Mouse (Mus musculus) liver, embryonic 16.5 days (tissue): ENCODE measurements around the gene Sumo1. TPM values are rescaled to one million over a fixed set of nuclear protein-coding genes. Genes with fewer than 3 reads are reported as not detected.
A peak's percentile ranks its signal among the peaks of the same experiment; 100 is the strongest.
"Not testable (repeated sequence)": the region's sequence is repeated elsewhere in the genome, so short reads cannot be mapped to it uniquely, and the experiment has no call there.

ENCODE experiments used
- ATAC-seq: fragments of 200-750 bp; cut with Nextera tagmentation; 2 replicates; pipeline ENCODE4 v1.8.0; 2017; ENCODE audit warnings: low read depth, mild to moderate bottlenecking, moderate number of reproducible peaks, moderate library complexity
- H3K27ac ChIP-seq: fragments of 300-500 bp; sonication (generic); 2 replicates; pipeline ENCODE4 v1.5.1; 2014; ENCODE audit warnings: mild to moderate bottlenecking, low read length
- H3K27me3 ChIP-seq: fragments of 300-500 bp; sonication (generic); 2 replicates; pipeline ENCODE4 v1.6.1; 2014; ENCODE audit warnings: low read depth, low read length, mixed read lengths; ENCODE audit not compliant: control insufficient read depth, insufficient read depth
- H3K36me3 ChIP-seq: fragments of 300-500 bp; sonication (generic); 2 replicates; pipeline ENCODE4 v1.6.1; 2014; ENCODE audit warnings: mild to moderate bottlenecking; ENCODE audit not compliant: control insufficient read depth, insufficient read depth
- H3K4me1 ChIP-seq: fragments of 300-500 bp; sonication (generic); 2 replicates; pipeline ENCODE4 v1.6.1; 2014; ENCODE audit warnings: low read depth, low read length, mixed read lengths; ENCODE audit not compliant: control insufficient read depth
- H3K4me2 ChIP-seq: fragments of 300-500 bp; sonication (generic); 2 replicates; pipeline ENCODE4 v1.6.1; 2014; ENCODE audit warnings: low read depth, low read length, mixed read lengths
- H3K4me3 ChIP-seq: fragments of 300-500 bp; sonication (generic); 2 replicates; pipeline ENCODE4 v1.5.1; 2014; ENCODE audit warnings: low read depth, mild to moderate bottlenecking, low read length
- H3K9ac ChIP-seq: fragments of 300-500 bp; sonication (generic); 2 replicates; pipeline ENCODE4 v1.6.1; 2014; ENCODE audit warnings: low read depth, low read length
- H3K9me3 ChIP-seq: fragments of 300-500 bp; sonication (generic); replicated peaks from 2 replicates; pipeline ENCODE4 v1.6.1; 2016; ENCODE audit warnings: low read length; ENCODE audit not compliant: control insufficient read depth
- WGBS: fragments of 180-500 bp; shearing (Covaris S2); extraction: QIAGEN DNeasy Blood & Tissue Kit; methylation state at CpG from one replicate; pipeline ENCODE4 v1.1.7; 2014; ENCODE audit not compliant: insufficient replicate concordance; 5-methylcytosine and 5-hydroxymethylcytosine counted together
- polyA plus RNA-seq: library from polyadenylated mRNA; unstranded; fragments of >200 nt; fragmentation: Nextera tagmentation; extraction: Ambion mirVana; gene quantifications from 2 replicates; pipeline ENCODE4 v1.2.1, GENCODE M21; 2015

The Sumo1 gene
- polyA plus RNA-seq, 1 experiment from 2014 or later, result 90.3 TPM

GRCm38 (mm10) chr1:59651201-59651819 is 19.3 kb downstream of the Sumo1 start:
- no peak overlapping the region for H3K27ac ChIP-seq
- no peaks in the 10 kb centered on the region for H3K4me1 ChIP-seq
- no peaks in the 10 kb centered on the region for H3K9me3 ChIP-seq
- H3K27me3 ChIP-seq, result no peaks in the 10 kb centered on the region
- no peak overlapping the region for H3K4me2 ChIP-seq
- H3K36me3 ChIP-seq, result peaks cover 4% of the 10 kb centered on the region; the same call in 1 of the 2 replicates
- ATAC-seq, result no peak
- H3K9ac ChIP-seq, result no peak overlapping the region
- H3K4me3 ChIP-seq, result no peak overlapping the region
- WGBS, result 58% methylated on average over 3 of the region's 3 CpGs

GRCm38 (mm10) chr1:59646502-59646901 is 24.1 kb downstream of the Sumo1 start:
- not testable (repeated sequence) for H3K27me3 ChIP-seq, H3K27ac ChIP-seq, H3K4me3 ChIP-seq, ATAC-seq, H3K4me1 ChIP-seq, H3K4me2 ChIP-seq, H3K9me3 ChIP-seq, H3K36me3 ChIP-seq, H3K9ac ChIP-seq
- WGBS, result 82% methylated on average over 2 of the region's 2 CpGs

GRCm38 (mm10) chr1:59642488-59642887 is 28.1 kb downstream of the Sumo1 start:
- Histone ChIP-seq H3K27ac (no peak overlapping the region), H3K36me3 (peaks cover 5% of the 10 kb centered on the region), H3K27me3 (no peaks in the 10 kb centered on the region), H3K9me3 (no peaks in the 10 kb centered on the region), H3K4me2 (no peak overlapping the region), H3K9ac (no peak overlapping the region), H3K4me1 (no peaks in the 10 kb centered on the region), H3K4me3 (no peak overlapping the region)
- no peak for ATAC-seq
- 29% methylated on average over 1 of the region's 1 CpGs for WGBS

- Histone ChIP-seq H3K27ac (no peak overlapping the region), H3K4me1 (no peaks in the 10 kb centered on the region; the same call in 1 of the 2 replicates), H3K9ac (no peak overlapping the region), H3K4me3 (no peak overlapping the region), H3K4me2 (no peak overlapping the region), H3K36me3 (peaks cover 3% of the 10 kb centered on the region), H3K9me3 (no peaks in the 10 kb centered on the region), H3K27me3 (no peaks in the 10 kb centered on the region)
- no peak for ATAC-seq
- 74% methylated on average over 3 of the region's 3 CpGs for WGBS
Observed at GRCm38 (mm10) chr1:59638371-59638770, 32.3 kb downstream of the Sumo1 start.

GRCm38 (mm10) chr1:59636349-59636748 is 34.3 kb downstream of the Sumo1 start:
- Histone ChIP-seq H3K9me3 (no peaks in the 10 kb centered on the region), H3K27me3 (no peaks in the 10 kb centered on the region), H3K27ac (no peak overlapping the region), H3K4me2 (no peak overlapping the region), H3K36me3 (no peaks in the 10 kb centered on the region), H3K4me1 (peaks cover 5% of the 10 kb centered on the region; the same call in 1 of the 2 replicates), H3K4me3 (no peak overlapping the region), H3K9ac (no peak overlapping the region)
- ATAC-seq, result 0 out of 2 replicates have a peak, but pooled peaks have one; percentile 50
- WGBS, result 34% methylated on average over 1 of the region's 1 CpGs

GRCm38 (mm10) chr1:59633056-59633455 is 37.6 kb downstream of the Sumo1 start:
- Histone ChIP-seq H3K4me3 (no peak overlapping the region), H3K36me3 (no peaks in the 10 kb centered on the region), H3K27me3 (no peaks in the 10 kb centered on the region), H3K27ac (no peak overlapping the region), H3K9ac (no peak overlapping the region), H3K4me1 (peaks cover 5% of the 10 kb centered on the region; the same call in 1 of the 2 replicates), H3K4me2 (no peak overlapping the region), H3K9me3 (no peaks in the 10 kb centered on the region)
- 28% methylated on average over 6 of the region's 6 CpGs for whole genome bisulfite sequencing
- no peak for ATAC-seq

- Histone ChIP-seq H3K4me2 (no peak overlapping the region), H3K27ac (no peak overlapping the region), H3K36me3 (no peaks in the 10 kb centered on the region), H3K4me3 (no peak overlapping the region), H3K9me3 (no peaks in the 10 kb centered on the region), H3K9ac (no peak overlapping the region), H3K27me3 (no peaks in the 10 kb centered on the region), H3K4me1 (peaks cover 5% of the 10 kb centered on the region; the same call in 1 of the 2 replicates)
- ATAC-seq, result peak; percentile 24; the same call in 1 of the 2 replicates
- 29% methylated on average over 5 of the region's 5 CpGs for WGBS
Observed at GRCm38 (mm10) chr1:59631986-59632659, 38.5 kb downstream of the Sumo1 start.

GRCm38 (mm10) chr1:59630356-59630755 is 40.3 kb downstream of the Sumo1 start:
- not testable (repeated sequence) for H3K36me3 ChIP-seq, H3K9me3 ChIP-seq
- 82% methylated on average over 6 of the region's 6 CpGs for WGBS

GRCm38 (mm10) chr1:59629194-59629593 is 41.4 kb downstream of the Sumo1 start:
- H3K36me3 ChIP-seq, result no peaks in the 10 kb centered on the region
- H3K9me3 ChIP-seq, result no peaks in the 10 kb centered on the region
- ATAC-seq, result no peak
- no peaks in the 10 kb centered on the region for H3K27me3 ChIP-seq
- H3K9ac ChIP-seq, result no peak overlapping the region
- H3K4me1 ChIP-seq, result peaks cover 5% of the 10 kb centered on the region; the same call in 1 of the 2 replicates
- WGBS, result 35% methylated on average over 6 of the region's 6 CpGs
- H3K4me2 ChIP-seq, result no peak overlapping the region
- no peak overlapping the region for H3K4me3 ChIP-seq
- no peak overlapping the region for H3K27ac ChIP-seq

More at GRCm38 (mm10) chr1:59630356-59630755, 40.3 kb downstream of the Sumo1 start:
- not testable (repeated sequence) for H3K9ac ChIP-seq, H3K27ac ChIP-seq, H3K27me3 ChIP-seq, ATAC-seq, H3K4me2 ChIP-seq, H3K4me1 ChIP-seq, H3K4me3 ChIP-seq
